Mouse (Mus musculus) cerebellum, adult 2 months (tissue): ENCODE results near the gene Klf13.

Experiments
- CTCF ChIP-seq: fragments of 200-500 bp; IDR thresholded peaks from 2 replicates; pipeline ENCODE4 v1.5.1; 2011; ENCODE audit warnings: low read depth, mild to moderate bottlenecking, control low read depth, low read length, moderate library complexity, borderline replicate concordance; ENCODE audit not compliant: insufficient read depth
- POLR2A ChIP-seq: fragments of 200-500 bp; IDR thresholded peaks from 2 replicates; pipeline ENCODE4 v1.6.1; 2011; ENCODE audit warnings: low read length, control low read depth, borderline replicate concordance; ENCODE audit not compliant: insufficient read depth

DNA sequence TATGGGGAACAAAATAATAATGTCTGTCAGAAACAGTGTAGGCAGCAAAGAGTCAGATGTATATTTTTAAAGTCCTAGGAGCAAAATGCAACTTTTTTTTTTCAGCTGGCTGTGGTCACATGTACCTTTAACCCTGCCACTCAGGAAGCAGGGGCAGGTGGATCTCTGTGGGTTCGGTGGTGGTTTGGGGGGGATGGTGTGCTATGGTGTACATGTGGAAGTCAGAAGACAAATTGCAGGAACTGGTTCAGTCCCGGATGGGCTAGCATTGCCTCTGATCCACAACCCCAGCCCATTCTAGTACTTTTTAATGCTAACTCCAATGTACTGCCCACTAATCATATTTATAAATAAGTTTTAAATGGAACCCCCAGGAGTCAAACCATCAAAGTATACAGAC is 45.6 kb upstream of the Klf13 start:
- no peak for TF ChIP-seq CTCF
- TF ChIP-seq POLR2A: no peak
